Mouse (Mus musculus) kidney, adult 2 months (tissue): ENCODE measurements around the gene Pth1r.

Source experiments
- CTCF ChIP-seq: fragments of 200-500 bp; conservative IDR thresholded peaks from 2 replicates; pipeline ENCODE4 v1.5.1; 2011; ENCODE audit warnings: low read depth, mild to moderate bottlenecking, control low read depth, low read length, moderate library complexity, mixed read lengths; ENCODE audit not compliant: insufficient read depth, insufficient read length
- POLR2A ChIP-seq: fragments of 200-500 bp; IDR thresholded peaks from one replicate; pipeline ENCODE4 v1.6.1; 2011; ENCODE audit warnings: low read depth, low read length, control low read depth

DNA sequence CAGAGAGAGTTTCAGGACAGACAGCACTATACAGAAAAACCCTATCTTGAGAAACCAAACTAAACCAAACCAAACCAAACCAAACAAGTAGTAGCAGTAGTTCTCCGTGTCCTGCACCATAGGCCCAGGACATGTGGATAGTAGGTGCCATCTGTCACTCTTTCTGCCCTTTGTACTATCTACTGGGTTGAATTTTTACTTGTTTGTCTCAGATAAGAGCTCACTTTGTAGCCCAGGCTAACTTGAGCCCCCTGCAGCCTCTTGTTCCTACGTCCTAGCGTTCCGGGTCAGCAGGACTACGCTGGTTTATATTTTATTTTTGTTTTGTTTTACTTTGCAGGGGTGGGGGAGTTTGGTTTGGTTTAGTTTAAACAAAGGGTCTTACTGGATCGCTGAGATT is 43.0 kb downstream of the Pth1r start:
- TF ChIP-seq CTCF (no peak), POLR2A (no peak)
